Mouse (Mus musculus) intestine, embryonic 15.5 days (tissue): ENCODE results near the gene Ciao2a. TPM values are rescaled to one million over a fixed set of nuclear protein-coding genes. Genes with fewer than 3 reads are reported as not detected.

Experiments used
- polyA plus RNA-seq: library from polyadenylated mRNA; unstranded; fragments of >200 nt; fragmentation: Nextera tagmentation; extraction: Ambion mirVana; gene quantifications from 2 replicates; pipeline ENCODE4 v1.2.1, GENCODE M21; 2015

The Ciao2a gene
- polyA plus RNA-seq, 1 experiment from 2014 or later = 218 TPM

Other genes with a start within 250 kb of the Ciao2a start
- 152 and 176 TPM in 2 replicates for gene Pclaf, start 236.4 kb upstream of the Ciao2a start, polyA plus RNA-seq
- 23.8 and 24.5 TPM in 2 replicates for gene Trip4, start 217.8 kb upstream of the Ciao2a start, polyA plus RNA-seq
- 11.9 and 12.1 TPM in 2 replicates for gene Csnk1g1, start 217.7 kb upstream of the Ciao2a start, polyA plus RNA-seq
- 638 and 715 TPM in 2 replicates for gene Ppib, start 66.4 kb upstream of the Ciao2a start, polyA plus RNA-seq
- 1.1 and 1.4 TPM in 2 replicates for gene Snx22, start 56.9 kb upstream of the Ciao2a start, polyA plus RNA-seq
- 137 and 144 TPM in 2 replicates for gene Snx1, start within 50 bp of the Ciao2a start, polyA plus RNA-seq
- 6.0 and 7.2 TPM in 2 replicates for gene Dapk2, start 31.6 kb downstream of the Ciao2a start, polyA plus RNA-seq
- 16.6 and 18.0 TPM in 2 replicates for gene Herc1, start 223.8 kb downstream of the Ciao2a start, polyA plus RNA-seq